Mouse (Mus musculus): ENCODE data around the gene Dscaml1. TPM values are rescaled to one million over a fixed set of nuclear protein-coding genes. Genes with fewer than 3 reads are reported as not detected.

The Dscaml1 gene
- polyA plus RNA-seq, 1 experiment from 2014 or later = 2.3 TPM

DNA sequence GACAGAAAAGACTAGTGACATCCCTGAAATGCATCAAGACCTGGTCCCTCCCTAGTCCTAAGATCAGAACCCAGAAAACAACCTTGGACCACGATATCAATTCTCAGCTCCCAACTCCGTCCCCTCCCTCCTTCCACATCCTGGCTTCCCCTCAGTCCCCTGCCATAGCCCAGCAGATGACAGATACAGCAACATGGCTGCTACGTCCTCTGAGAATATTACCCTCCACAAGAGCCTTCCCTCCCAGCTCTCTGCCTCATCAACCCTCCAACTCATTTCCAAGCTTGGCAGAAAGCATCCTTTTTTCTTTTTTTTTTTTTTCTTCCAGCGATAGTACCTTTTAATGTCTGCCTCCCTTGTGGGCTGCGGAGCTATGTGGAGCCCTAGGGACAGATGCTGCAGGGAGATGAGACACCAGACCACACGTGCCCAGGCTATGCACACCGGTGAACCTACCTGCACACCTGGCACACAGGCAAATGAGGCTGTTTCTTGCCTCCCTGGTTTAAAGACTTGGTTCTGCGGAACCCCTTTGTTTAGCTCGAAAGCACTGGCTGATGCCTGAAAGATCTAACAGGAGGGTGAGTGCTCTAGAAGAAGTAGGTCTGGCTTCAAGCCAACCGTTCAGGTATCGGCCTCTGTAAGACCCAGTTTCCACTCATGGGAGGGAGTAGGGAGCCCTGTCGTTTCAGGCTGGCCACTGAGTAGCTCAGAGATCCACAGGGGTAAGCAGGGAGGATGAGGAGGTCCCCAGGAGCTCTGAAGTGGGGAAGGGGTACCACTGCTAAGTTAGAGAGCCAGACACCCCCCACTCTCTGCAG is 357.0 kb downstream of the Dscaml1 start:
- peaks cover 12% of the 10 kb centered on the region for H3K36me3 ChIP-seq
- ATAC-seq (ENCODE audit: low FRiP score, low read depth) = no peak
- 88% methylated on average over 12 of the region's 12 CpGs for WGBS
- H3K27me3 ChIP-seq = no peaks in the 10 kb centered on the region
- H3K9me3 ChIP-seq = no peaks in the 10 kb centered on the region
- no peak overlapping the region for H3K4me3 ChIP-seq
- no peak overlapping the region for H3K4me2 ChIP-seq (replicated peaks)
- H3K27ac ChIP-seq (replicated peaks) = no peak overlapping the region
- no peak overlapping the region for H3K9ac ChIP-seq (replicated peaks)
- H3K4me1 ChIP-seq = no peaks in the 10 kb centered on the region

DNA sequence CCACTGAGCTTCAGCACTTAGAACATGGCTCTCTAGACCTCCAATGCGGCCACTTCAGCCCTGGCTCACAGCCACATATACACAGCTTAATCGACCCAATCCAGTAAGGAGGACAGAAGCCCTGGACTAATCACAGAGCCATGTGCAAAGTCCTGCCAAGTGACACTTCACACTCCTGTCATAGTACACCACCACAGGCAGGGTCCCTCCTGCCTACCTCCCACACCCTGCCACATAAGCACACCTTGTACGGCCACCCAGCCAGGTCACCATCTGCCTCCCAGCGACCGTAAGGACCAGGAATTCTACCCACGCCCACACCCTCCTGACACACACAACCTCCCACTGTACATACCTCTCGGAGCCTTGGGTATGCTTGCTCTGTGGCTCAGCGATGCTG is 360.6 kb downstream of the Dscaml1 start:
- no peak for ATAC-seq (ENCODE audit: low FRiP score, low read depth)
- Histone ChIP-seq H3K27me3 (no peaks in the 10 kb centered on the region), H3K4me3 (no peak overlapping the region), H3K36me3 (peaks cover 7% of the 10 kb centered on the region), H3K9me3 (no peaks in the 10 kb centered on the region), H3K9ac (replicated peaks) (no peak overlapping the region), H3K4me2 (replicated peaks) (no peak overlapping the region), H3K27ac (replicated peaks) (no peak overlapping the region), H3K4me1 (peaks cover 4% of the 10 kb centered on the region; the same call in 1 of the 2 replicates)
- WGBS = 92% methylated on average over 8 of the region's 8 CpGs

DNA sequence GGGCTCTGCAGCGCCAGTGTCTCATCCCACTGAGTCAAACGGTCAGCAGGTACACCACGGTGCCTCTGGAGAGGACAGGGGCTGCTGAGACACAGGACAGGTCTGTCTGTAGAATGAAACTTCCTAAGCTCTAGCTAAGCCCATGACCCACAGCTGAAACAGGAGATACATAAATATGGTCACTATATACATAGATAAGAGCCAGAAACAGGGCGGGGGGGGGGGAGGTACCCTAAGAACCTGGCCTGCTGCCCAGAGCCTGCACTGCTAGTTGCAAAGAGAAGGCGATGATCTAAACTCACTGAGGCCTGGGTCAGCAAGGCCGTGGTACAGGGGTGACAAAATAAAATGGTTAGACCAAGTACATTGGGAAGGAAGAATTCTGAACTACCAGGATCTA is 361.1 kb downstream of the Dscaml1 start:
- peaks cover 7% of the 10 kb centered on the region for H3K36me3 ChIP-seq
- H3K9me3 ChIP-seq = no peaks in the 10 kb centered on the region
- peaks cover 8% of the 10 kb centered on the region; the same call in 1 of the 2 replicates for H3K4me1 ChIP-seq
- H3K27ac ChIP-seq (replicated peaks) = no peak overlapping the region
- WGBS = 90% methylated on average over 6 of the region's 6 CpGs
- no peaks in the 10 kb centered on the region for H3K27me3 ChIP-seq
- H3K4me3 ChIP-seq = no peak overlapping the region
- no peak overlapping the region for H3K9ac ChIP-seq (replicated peaks)
- no peak overlapping the region for H3K4me2 ChIP-seq (replicated peaks)
- no peak for ATAC-seq (ENCODE audit: low FRiP score, low read depth)

DNA sequence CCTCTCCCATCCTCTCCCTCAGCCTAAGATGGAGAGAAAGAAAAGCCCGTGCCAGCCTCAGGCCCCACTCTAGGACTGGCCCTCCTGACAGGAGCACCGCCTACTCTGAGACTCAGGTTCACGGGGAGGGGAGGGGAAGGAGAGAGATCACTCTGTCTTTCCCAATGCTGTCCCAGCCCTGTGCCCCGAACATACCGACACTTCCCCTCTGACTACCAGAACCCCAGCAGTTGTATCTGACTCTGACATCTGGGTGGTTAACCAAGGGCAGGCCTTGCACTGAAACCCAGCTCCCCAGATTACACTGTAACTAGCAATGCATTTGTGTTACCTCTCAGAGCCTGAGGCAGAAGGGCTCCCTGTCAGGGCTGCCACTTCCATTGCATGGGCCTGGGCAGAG is 362.0 kb downstream of the Dscaml1 start:
- Histone ChIP-seq H3K9ac (replicated peaks) (no peak overlapping the region), H3K4me3 (no peak overlapping the region), H3K9me3 (no peaks in the 10 kb centered on the region), H3K27me3 (no peaks in the 10 kb centered on the region), H3K27ac (replicated peaks) (no peak overlapping the region), H3K36me3 (peaks cover 8% of the 10 kb centered on the region), H3K4me2 (replicated peaks) (no peak overlapping the region), H3K4me1 (peaks cover 10% of the 10 kb centered on the region; the same call in 1 of the 2 replicates)
- no peak for ATAC-seq (ENCODE audit: low FRiP score, low read depth)
- WGBS = 45% methylated on average over 5 of the region's 5 CpGs

DNA sequence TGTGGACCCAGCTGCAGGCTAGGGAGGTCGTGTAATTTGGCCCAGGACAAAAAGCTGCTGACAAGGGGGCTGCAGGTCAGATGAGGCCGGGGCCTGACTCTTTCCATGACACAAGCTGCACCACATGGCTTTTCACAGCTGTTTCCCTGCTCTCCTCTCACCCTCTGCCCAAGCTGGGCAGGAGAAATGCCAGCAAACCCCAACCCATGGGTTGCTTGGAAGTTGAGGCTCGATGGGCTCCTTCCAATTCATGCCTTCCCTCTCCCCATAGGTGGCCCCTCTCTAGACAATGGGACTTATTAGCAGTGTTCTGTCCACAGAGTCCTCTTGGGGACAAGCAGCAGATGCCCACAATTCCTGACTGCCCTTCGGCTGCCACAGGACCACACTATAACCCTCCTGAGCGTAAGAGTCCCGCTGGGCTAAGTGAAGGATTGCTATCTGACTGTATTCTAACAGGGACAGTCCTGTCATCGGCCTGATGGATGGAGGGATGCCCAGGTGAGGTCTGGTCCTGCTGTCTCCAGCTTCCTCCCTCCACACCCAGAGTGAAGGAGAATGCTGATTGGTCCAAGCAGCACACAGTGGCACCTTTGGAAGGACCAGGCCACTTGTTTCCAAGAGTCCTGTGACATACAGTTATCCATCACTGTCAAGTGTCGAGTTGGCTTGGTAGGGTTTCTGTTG is 365.2 kb downstream of the Dscaml1 start:
- peaks cover 25% of the 10 kb centered on the region for H3K36me3 ChIP-seq
- 86% methylated on average over 8 of the region's 8 CpGs for WGBS
- no peak overlapping the region for H3K4me2 ChIP-seq (replicated peaks)
- H3K27me3 ChIP-seq = no peaks in the 10 kb centered on the region
- ATAC-seq (ENCODE audit: low FRiP score, low read depth) = no peak
- no peaks in the 10 kb centered on the region for H3K9me3 ChIP-seq
- no peak overlapping the region for H3K9ac ChIP-seq (replicated peaks)
- peaks cover 10% of the 10 kb centered on the region; the same call in 1 of the 2 replicates for H3K4me1 ChIP-seq
- H3K27ac ChIP-seq (replicated peaks) = peak overlapping the region; percentile 36
- H3K4me3 ChIP-seq = no peak overlapping the region

DNA sequence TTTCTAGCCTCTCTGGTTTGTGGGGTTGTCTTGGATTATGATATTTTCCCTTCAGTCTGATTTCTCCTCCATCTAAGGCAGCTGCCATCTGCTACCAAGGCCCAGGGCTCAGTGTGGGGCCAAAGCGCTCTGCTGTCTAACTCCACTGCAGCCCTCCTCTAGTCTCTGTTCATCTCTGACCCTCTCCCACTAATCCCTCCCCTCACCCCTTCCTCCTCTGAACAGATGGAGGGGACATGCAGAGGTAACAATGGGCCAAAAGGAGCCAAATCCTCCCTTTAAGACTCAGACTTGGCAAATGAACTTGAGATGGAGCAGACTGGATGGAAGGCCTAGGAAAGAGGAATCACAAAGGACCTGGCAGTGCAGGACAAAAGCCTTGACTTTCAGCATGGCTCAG is 365.8 kb downstream of the Dscaml1 start:
- Histone ChIP-seq H3K4me2 (replicated peaks) (no peak overlapping the region), H3K4me1 (peaks cover 10% of the 10 kb centered on the region), H3K4me3 (no peak overlapping the region), H3K36me3 (peaks cover 25% of the 10 kb centered on the region), H3K27me3 (no peaks in the 10 kb centered on the region), H3K9me3 (no peaks in the 10 kb centered on the region), H3K27ac (replicated peaks) (peak overlapping the region; percentile 72), H3K9ac (replicated peaks) (no peak overlapping the region)
- WGBS = 59% methylated on average over 1 of the region's 1 CpGs
- ATAC-seq (ENCODE audit: low FRiP score, low read depth) = peak; percentile 47; the same call in 1 of the 2 replicates

DNA sequence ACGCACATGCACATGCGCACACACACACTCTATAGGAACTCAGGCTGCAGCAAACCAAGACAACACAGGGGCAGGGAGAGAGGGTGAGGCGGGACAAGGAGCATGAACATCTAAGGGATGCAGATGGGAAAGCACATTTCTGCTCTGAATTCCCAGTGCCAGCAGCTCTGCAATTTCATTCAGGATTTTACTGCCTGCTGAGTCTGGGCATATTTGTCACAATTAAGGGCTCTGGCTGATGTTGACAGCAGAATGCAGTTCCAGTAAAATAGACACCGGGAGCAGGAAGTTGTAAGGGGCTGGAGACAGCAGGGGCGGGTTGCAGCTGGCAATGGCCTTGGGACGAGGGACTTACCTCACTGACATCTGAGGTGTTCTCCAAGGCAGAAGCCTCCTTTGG is 367.3 kb downstream of the Dscaml1 start:
- no peaks in the 10 kb centered on the region for H3K27me3 ChIP-seq
- H3K36me3 ChIP-seq = peaks cover 25% of the 10 kb centered on the region
- H3K9ac ChIP-seq (replicated peaks) = no peak overlapping the region
- H3K27ac ChIP-seq (replicated peaks) = 0 out of 2 replicates have a peak overlapping the region, but pooled peaks have one; percentile 1
- ATAC-seq (ENCODE audit: low FRiP score, low read depth) = no peak
- no peak overlapping the region for H3K4me2 ChIP-seq (replicated peaks)
- H3K4me1 ChIP-seq = peaks cover 24% of the 10 kb centered on the region
- no peak overlapping the region for H3K4me3 ChIP-seq
- 87% methylated on average over 6 of the region's 6 CpGs for WGBS
- no peaks in the 10 kb centered on the region for H3K9me3 ChIP-seq

DNA sequence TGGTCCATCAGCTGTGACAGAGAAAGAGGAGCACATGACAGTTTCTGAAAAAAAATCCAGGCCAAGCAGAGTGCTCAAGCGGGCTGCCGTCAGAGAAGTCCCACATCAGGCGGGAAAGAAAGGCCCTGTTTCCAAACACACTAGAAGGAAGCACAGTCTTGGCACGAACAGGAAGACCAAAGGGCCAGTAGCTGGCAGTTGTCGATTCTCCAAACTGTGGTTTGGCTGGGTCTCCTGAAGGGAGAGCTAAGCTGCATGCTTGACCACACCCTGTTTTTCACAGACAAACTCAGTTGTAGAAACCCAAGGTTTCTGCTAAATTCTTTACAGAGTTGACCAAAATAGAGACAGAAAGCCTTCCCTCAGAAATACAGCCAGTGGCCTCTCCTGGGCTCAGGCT is 369.3 kb downstream of the Dscaml1 start:
- H3K27me3 ChIP-seq = no peaks in the 10 kb centered on the region
- H3K9me3 ChIP-seq = no peaks in the 10 kb centered on the region
- peaks cover 27% of the 10 kb centered on the region for H3K4me1 ChIP-seq
- no peak overlapping the region for H3K27ac ChIP-seq (replicated peaks)
- H3K4me2 ChIP-seq (replicated peaks) = no peak overlapping the region
- H3K9ac ChIP-seq (replicated peaks) = no peak overlapping the region
- WGBS = 92% methylated on average over 5 of the region's 5 CpGs
- no peak for ATAC-seq (ENCODE audit: low FRiP score, low read depth)
- no peak overlapping the region for H3K4me3 ChIP-seq
- peaks cover 22% of the 10 kb centered on the region for H3K36me3 ChIP-seq

DNA sequence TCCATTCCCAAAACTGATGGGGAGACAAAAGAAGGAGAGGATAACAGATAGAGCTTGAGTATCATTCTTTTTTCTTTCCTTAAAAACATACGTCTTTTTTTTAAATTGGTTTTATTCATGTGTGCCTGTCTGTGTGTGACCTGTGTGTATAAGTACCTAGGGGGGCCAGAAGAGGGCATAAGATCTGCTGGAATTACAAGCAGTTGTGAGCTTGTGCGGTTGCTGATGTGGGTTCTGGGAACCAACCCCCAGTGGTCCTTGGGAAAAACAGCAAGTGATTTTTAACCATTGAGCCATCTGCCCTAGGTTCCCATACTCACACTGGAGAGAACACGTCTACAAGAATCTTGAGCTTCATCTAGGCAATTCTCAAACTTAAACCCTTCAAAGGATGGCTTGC is 370.8 kb downstream of the Dscaml1 start:
- Histone ChIP-seq H3K27ac (replicated peaks) (no peak overlapping the region), H3K9me3 (no peaks in the 10 kb centered on the region), H3K36me3 (peaks cover 28% of the 10 kb centered on the region; the same call in 1 of the 2 replicates), H3K27me3 (no peaks in the 10 kb centered on the region), H3K4me3 (no peak overlapping the region), H3K4me1 (peaks cover 26% of the 10 kb centered on the region), H3K4me2 (replicated peaks) (no peak overlapping the region), H3K9ac (replicated peaks) (no peak overlapping the region)
- no peak for ATAC-seq (ENCODE audit: low FRiP score, low read depth)
- 75% methylated on average over 3 of the region's 3 CpGs for WGBS

DNA sequence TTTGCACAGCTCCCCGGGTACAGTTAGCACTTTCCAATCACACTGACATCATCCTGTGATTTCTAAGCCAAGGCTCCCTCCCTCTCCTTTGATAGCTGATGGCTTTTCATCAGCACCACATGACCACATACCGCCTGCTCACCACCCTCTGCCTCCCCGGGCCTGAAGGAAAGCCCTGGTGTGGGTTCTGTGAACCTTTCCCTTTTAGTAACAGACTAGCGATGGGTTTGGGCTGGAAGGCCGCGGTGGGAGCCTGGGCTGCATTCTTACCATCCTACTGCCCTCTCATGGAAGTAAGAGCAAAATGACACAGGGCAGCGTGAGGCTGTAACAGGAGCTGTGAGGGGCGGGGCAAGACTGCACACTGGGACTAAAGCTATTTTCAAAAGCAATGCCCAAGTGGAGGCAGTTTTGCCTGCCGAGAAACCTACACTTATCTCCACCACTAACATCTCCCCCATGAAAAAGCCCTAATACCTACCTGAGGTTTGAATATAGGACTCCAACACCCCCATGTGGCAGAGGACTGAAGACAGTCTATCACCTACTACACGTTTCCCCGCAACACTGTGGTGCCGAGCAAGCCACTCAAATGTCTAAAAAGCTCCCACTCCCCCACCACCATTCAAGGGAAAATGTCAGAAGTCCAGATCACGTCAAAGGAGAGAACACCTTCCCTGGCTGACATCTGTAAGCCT is 372.2 kb downstream of the Dscaml1 start:
- no peak overlapping the region for H3K4me2 ChIP-seq (replicated peaks)
- no peak overlapping the region; the same call in 1 of the 2 replicates for H3K27ac ChIP-seq (replicated peaks)
- ATAC-seq (ENCODE audit: low FRiP score, low read depth) = peak; percentile 41; the same call in 1 of the 2 replicates

DNA sequence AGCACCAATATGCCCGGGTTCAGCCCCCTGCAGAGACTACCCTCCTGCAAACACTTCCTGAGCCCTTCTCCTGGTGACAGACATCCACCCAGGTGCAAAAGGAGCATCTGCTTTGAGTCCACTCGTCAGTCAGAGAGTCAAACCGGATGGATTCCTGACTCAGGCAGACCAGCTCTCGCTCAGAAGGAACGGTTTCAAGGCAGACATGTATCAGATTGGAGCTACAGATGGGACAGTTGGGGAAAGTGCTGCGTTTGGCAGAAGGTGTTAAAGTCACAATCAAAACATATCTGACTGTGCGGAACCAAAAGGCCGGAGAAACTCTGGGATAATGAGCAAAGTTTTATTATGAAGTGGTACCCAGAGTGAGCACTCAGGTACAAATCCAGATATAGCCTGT is 373.0 kb downstream of the Dscaml1 start:
- ATAC-seq (ENCODE audit: low FRiP score, low read depth) = no peak
- no peaks in the 10 kb centered on the region for H3K27me3 ChIP-seq
- no peak overlapping the region for H3K4me3 ChIP-seq
- no peak overlapping the region for H3K27ac ChIP-seq (replicated peaks)
- WGBS = 87% methylated on average over 8 of the region's 8 CpGs
- H3K4me1 ChIP-seq = peaks cover 22% of the 10 kb centered on the region
- H3K36me3 ChIP-seq = peaks cover 22% of the 10 kb centered on the region; the same call in 1 of the 2 replicates
- no peak overlapping the region for H3K4me2 ChIP-seq (replicated peaks)
- no peaks in the 10 kb centered on the region for H3K9me3 ChIP-seq
- H3K9ac ChIP-seq (replicated peaks) = no peak overlapping the region

More for the DNA sequence above, 372.2 kb downstream of the Dscaml1 start:
- 17% methylated on average over 13 of the region's 13 CpGs for WGBS
- no peaks in the 10 kb centered on the region for H3K27me3 ChIP-seq
- peaks cover 22% of the 10 kb centered on the region for H3K4me1 ChIP-seq
- H3K4me3 ChIP-seq = no peak overlapping the region
- H3K36me3 ChIP-seq = peaks cover 26% of the 10 kb centered on the region; the same call in 1 of the 2 replicates
- 0 out of 2 replicates have a peak overlapping the region, but pooled peaks have one; percentile 12 for H3K9ac ChIP-seq (replicated peaks)
- no peaks in the 10 kb centered on the region for H3K9me3 ChIP-seq
